Mouse (Mus musculus) E14TG2a.4 (cell line): ENCODE measurements around the gene Stxbp1.

Experiments
- CTCF ChIP-seq: conservative IDR thresholded peaks from 2 replicates; pipeline ENCODE4 v1.5.1; 2014; ENCODE audit warnings: low read length
- POU5F1 ChIP-seq: IDR thresholded peaks from 2 replicates; pipeline ENCODE4 v1.6.1; 2014; ENCODE audit warnings: low read length, borderline replicate concordance

GRCm38 (mm10) chr2:32888551-32888950, 41.5 kb upstream of the Stxbp1 start:
- TF ChIP-seq POU5F1 (no peak), CTCF (no peak)
